ENCODE assay signal across 8 mouse cellular contexts in genomic region chr2:35930498-35931149, GRCm38 (mm10). TPM values are rescaled to one million over a fixed set of nuclear protein-coding genes. Genes with fewer than 3 reads are reported as not detected.
DNase-seq lines count a peak whose midpoint lies in the region; ATAC-seq and TF ChIP-seq lines count a peak whose summit lies in the region.

No protein-coding gene starts in this region.

- no peaks in the 10 kb centered on the region for H3K4me1 ChIP-seq in MEL (ENCODE audit: control insufficient read depth in 1 of 2, insufficient read depth in 2 of 2, low read length in 2 of 2)
- H3K4me1 ChIP-seq in bone marrow, adult 2 months (ENCODE audit: control insufficient read depth, insufficient read depth, low read length), result peaks cover 2% of the 10 kb centered on the region; the same call in 1 of the 2 replicates
- no peaks in the 10 kb centered on the region for H3K4me1 ChIP-seq in forebrain, embryonic 11.5 days (replicated peaks; ENCODE audit: control insufficient read depth, insufficient read depth, low read length)

- no peak overlapping the region for H3K9ac ChIP-seq in MEL (ENCODE audit: control insufficient read depth, low read depth, low read length, poor library complexity, severe bottlenecking)
- H3K9ac ChIP-seq in forebrain, embryonic 11.5 days (ENCODE audit: low read length), result no peak overlapping the region

- H3K4me3 ChIP-seq in MEL (ENCODE audit: control insufficient read depth in 1 of 2, insufficient read depth in 1 of 2, low read depth in 2 of 2, low read length in 2 of 2), result no peak overlapping the region
- no peak overlapping the region for H3K4me3 ChIP-seq in bone marrow, adult 2 months (replicated peaks; ENCODE audit: control insufficient read depth, low read depth, low read length)
- H3K4me3 ChIP-seq in forebrain, embryonic 11.5 days (ENCODE audit: low read depth, low read length), result no peak overlapping the region

- H3K27ac ChIP-seq in MEL (ENCODE audit: control insufficient read depth, low read depth, low read length), result no peak overlapping the region
- H3K27ac ChIP-seq in bone marrow, adult 2 months (ENCODE audit: control insufficient read depth, insufficient read depth, low read depth, low read length, poor library complexity), result no peak overlapping the region
- no peak overlapping the region for H3K27ac ChIP-seq in forebrain, embryonic 11.5 days (ENCODE audit: low read depth, low read length)

- no peaks in the 10 kb centered on the region for H3K9me3 ChIP-seq in MEL (replicated peaks; ENCODE audit: insufficient read depth, low read length)
- no peaks in the 10 kb centered on the region for H3K9me3 ChIP-seq in forebrain, embryonic 11.5 days (ENCODE audit: control insufficient read depth, low read length)

- 28% methylated on average over 11 of the region's 11 CpGs for WGBS in bone marrow, adult 2 months
- 36% methylated on average over 11 of the region's 11 CpGs for WGBS in forebrain, embryonic 11.5 days

- no peak overlapping the region for H3K4me2 ChIP-seq in forebrain, embryonic 11.5 days (ENCODE audit: low read depth, low read length, severe bottlenecking)

- no peak for TF ChIP-seq EP300 in MEL (IDR thresholded peaks at IDR 0.05; ENCODE audit: low read depth in 1 of 2, low read length in 2 of 2)

- DNase-seq in MEL (ENCODE audit: low read depth, low spot score), result peak; percentile 74
- peak; percentile 91 for DNase-seq in forebrain, embryonic 11.5 days (ENCODE audit: low spot score)
- peak; percentile 92 for DNase-seq in heart, postnatal 4 days
- DNase-seq in layer of hippocampus, postnatal 25 days (ENCODE audit: extremely low spot score in 1 of 2, low spot score in 1 of 2), result peak; percentile 70 to 95
- peak; percentile 42 for DNase-seq in skeletal muscle tissue, adult 2 months (ENCODE audit: low read depth, low spot score)

- ATAC-seq in forebrain, embryonic 11.5 days (replicated peaks; ENCODE audit: low FRiP score), result no peak
- peak; percentile 78 for ATAC-seq in megakaryocyte progenitor cell, adult 5-6 weeks (replicated peaks; ENCODE audit: poor library complexity)
- no peak for ATAC-seq in monocyte, adult 5-6 weeks (replicated peaks; ENCODE audit: insufficient number of reproducible peaks, low FRiP score, low TSS enrichment, poor library complexity, severe bottlenecking)

- TF ChIP-seq RAD21 in MEL (IDR thresholded peaks at IDR 0.05; ENCODE audit: low read depth, low read length), result peak; percentile 92

- no peak for TF ChIP-seq POLR2A in MEL (IDR thresholded peaks at IDR 0.05; ENCODE audit: control insufficient read depth in 1 of 2, insufficient read depth in 1 of 2, low read depth in 1 of 2, low read length in 2 of 2, poor library complexity in 1 of 2)
- TF ChIP-seq POLR2A in bone marrow, adult 2 months (IDR thresholded peaks at IDR 0.05; ENCODE audit: borderline replicate concordance, control insufficient read depth, low read depth, low read length), result no peak

- H3K27me3 ChIP-seq in MEL (ENCODE audit: control insufficient read depth in 1 of 2, insufficient read depth in 2 of 2, low read length in 2 of 2), result no peaks in the 10 kb centered on the region
- H3K27me3 ChIP-seq in forebrain, embryonic 11.5 days (ENCODE audit: control insufficient read depth, insufficient read depth, low read length), result no peaks in the 10 kb centered on the region

- TF ChIP-seq CTCF in MEL (IDR thresholded peaks at IDR 0.05 in 2 of 3, conservative IDR thresholded peaks at IDR 0.05 in 1 of 3; ENCODE audit: control insufficient read depth in 1 of 3, insufficient read depth in 1 of 3, low read depth in 2 of 3, low read length in 3 of 3, poor library complexity in 1 of 3, severe bottlenecking in 1 of 3), result peak; percentile 68 to 97 (median 92)
- TF ChIP-seq CTCF in bone marrow, adult 2 months (IDR thresholded peaks at IDR 0.05; ENCODE audit: control insufficient read depth, insufficient read depth, low read length), result peak; percentile 81

- H3K36me3 ChIP-seq in MEL (ENCODE audit: control insufficient read depth in 1 of 2, insufficient read depth in 2 of 2, low read length in 2 of 2), result no peaks in the 10 kb centered on the region
- H3K36me3 ChIP-seq in forebrain, embryonic 11.5 days (ENCODE audit: control insufficient read depth, insufficient read depth, low read length), result no peaks in the 10 kb centered on the region

- H3K79me2 ChIP-seq in MEL (ENCODE audit: control insufficient read depth, insufficient read depth, low read length, poor library complexity), result no peaks in the 10 kb centered on the region

TF ChIP-seq in MEL, 35 proteins besides CTCF, POLR2A, EP300 and RAD21:
- TF ChIP-seq SMC3 (IDR thresholded peaks at IDR 0.05; ENCODE audit: low read depth, low read length) (peak; percentile 93), CHD1 (IDR thresholded peaks at IDR 0.05; ENCODE audit: low read depth, low read length) (no peak), ZC3H11A (IDR thresholded peaks at IDR 0.05; ENCODE audit: low read depth, low read length) (peak; percentile 87), TCF12 (IDR thresholded peaks at IDR 0.05; ENCODE audit: low read depth, low read length) (no peak), ZMIZ1 (IDR thresholded peaks at IDR 0.05; ENCODE audit: low read depth, low read length) (no peak), MAFK (IDR thresholded peaks at IDR 0.05; ENCODE audit: borderline replicate concordance, low read depth, low read length) (no peak), GABPA (IDR thresholded peaks at IDR 0.05; ENCODE audit: low read depth, low read length) (no peak), RCOR1 (IDR thresholded peaks at IDR 0.05; ENCODE audit: low read depth, low read length) (no peak)

RNA-seq across cellular contexts. Expression of gene Ttll11, which starts 49.1 kb away (rescaled TPM):
- 1.2 TPM in 2 replicates for total RNA-seq in MEL (2012; rRNA removed)
- 1 to 10 TPM in 1 of 2 experiments, not detected in 1; 2.5 TPM for polyA plus RNA-seq in MEL (2012; ENCODE audit: insufficient read depth in 1 of 2, insufficient read length in 2 of 2, low read depth in 1 of 2, low replicate concordance in 2 of 2, missing spikeins in 1 of 2)
- polyA plus RNA-seq in bone marrow, adult 2 months (2011; ENCODE audit: insufficient read depth, insufficient read length, low replicate concordance, missing spikeins), result 2.6 and 4.1 TPM in 2 replicates
- 2.3 and 2.5 TPM in 2 replicates for polyA plus RNA-seq in forebrain, embryonic 11.5 days (2014; fragmentation: Nextera tagmentation; extraction: Ambion mirVana)
- total RNA-seq in heart, postnatal 4 days (2021), result 1 to 10 TPM; 2.2 to 2.7 TPM
- 10 to 100 TPM; 30.5 to 30.7 TPM for total RNA-seq in layer of hippocampus, postnatal 25 days (2021)
- not detected in 2 replicates for total RNA-seq in megakaryocyte progenitor cell, adult 5-6 weeks (2015)
- 0.04 TPM in 1 of 2 replicates, not detected in the other for total RNA-seq in megakaryocyte progenitor cell, adult 5-6 weeks (2017)
- total RNA-seq in monocyte, adult 5-6 weeks (2017), result 1.6 TPM in 1 of 3 replicates, not detected in the others

Comparison
In these comparisons a context has a peak if more than half of its experiments do, and no peak if none do; other contexts are left out.
1. DNase-seq: peak in every context shown above with its lines; median percentile 92 in heart, postnatal 4 days; 91 in forebrain, embryonic 11.5 days; 82 in layer of hippocampus, postnatal 25 days; 74 in MEL; 42 in skeletal muscle tissue, adult 2 months.
2. RNA of gene Ttll11, which starts 49.1 kb away (total RNA-seq): 30.5 to 30.7 TPM in layer of hippocampus, postnatal 25 days; 2.2 to 2.7 TPM in heart, postnatal 4 days, 1.2 TPM in MEL, 0.04 TPM in megakaryocyte progenitor cell, adult 5-6 weeks and 1.6 TPM in monocyte, adult 5-6 weeks; every median in the first group is over 4 times any median in the second.